Mouse (Mus musculus): ENCODE results near the gene Ccdc86. TPM values are rescaled to one million over a fixed set of nuclear protein-coding genes. Genes with fewer than 3 reads are reported as not detected.

Gene Ccdc86
- 10 to 100 TPM in 1 of 2 experiments, 1 to 10 TPM in 1; 8.8 to 11.7 TPM for polyA plus RNA-seq (2017; shearing (Covaris generic))

- peak; percentile 97 for ATAC-seq
Observed at GRCm38 (mm10) chr19:10949112-10949511, at the start of gene Ccdc86. Ccdc86 (minus strand) TSS chr19:10949266.

DNA sequence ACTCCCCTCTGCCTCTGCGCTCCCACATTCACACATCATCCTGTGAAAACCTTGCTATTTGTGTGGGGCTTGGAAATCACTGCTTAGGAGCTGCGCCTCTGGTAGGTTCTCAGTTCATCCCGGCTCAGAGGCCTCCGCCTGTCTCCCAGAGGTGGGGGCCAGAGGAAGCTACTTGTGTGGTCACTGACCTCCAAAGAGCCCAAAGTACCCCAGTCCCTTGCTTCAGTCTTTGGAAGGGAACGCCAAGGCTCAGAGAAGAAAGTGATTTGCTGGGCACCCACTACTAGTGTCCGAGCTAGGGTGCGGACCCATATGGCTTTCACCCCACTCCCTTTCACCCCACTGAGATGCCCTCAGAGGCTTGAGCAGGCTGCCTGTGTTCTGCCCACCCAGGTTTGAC is 44.1 kb upstream of the Ccdc86 start, which contains the start of gene Ms4a15:
Ms4a15 (minus strand) TSS at position 101 of the 400 bp plus-strand sequence.
- ATAC-seq, result no peak

DNA sequence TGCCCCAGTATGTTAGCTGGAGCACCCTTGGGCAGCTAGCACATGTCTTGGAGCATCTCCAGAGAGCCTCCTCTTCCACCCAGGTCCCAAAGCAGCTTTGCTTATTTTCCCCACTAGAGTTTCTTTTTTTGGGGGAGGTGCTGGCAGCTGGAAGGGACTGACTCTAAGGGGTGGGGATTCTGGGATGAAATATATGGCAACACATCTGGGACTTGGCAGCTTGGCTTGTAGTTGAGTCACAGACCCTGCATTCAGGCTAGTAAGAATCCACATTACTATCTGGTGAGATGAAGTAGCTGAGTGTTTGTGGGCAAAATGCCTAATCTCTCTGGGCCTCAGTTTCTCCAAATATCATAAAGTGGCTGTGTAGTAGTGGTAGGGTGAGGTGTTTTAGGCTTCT is 42.8 kb upstream of the Ccdc86 start:
- no peak for ATAC-seq

DNA sequence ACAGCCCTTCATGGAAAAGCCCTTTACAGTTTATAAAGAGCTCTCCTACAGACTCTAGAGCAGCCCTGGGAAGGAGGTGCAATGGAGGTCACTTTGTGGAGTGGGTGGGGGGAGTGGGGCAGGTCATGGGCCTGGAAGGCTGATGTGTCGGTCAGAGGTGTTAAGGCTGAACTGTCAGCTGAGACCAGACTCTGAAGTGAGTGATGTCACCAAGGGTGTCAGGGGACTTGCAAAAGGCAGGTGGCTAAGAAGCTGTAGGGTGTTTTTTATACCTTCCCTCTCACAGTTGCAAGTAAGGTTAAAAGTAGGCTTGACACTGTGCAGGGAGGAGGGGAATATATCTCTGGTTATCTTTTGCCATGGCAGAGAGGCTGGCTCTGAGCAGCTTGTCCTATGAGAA is 41.7 kb upstream of the Ccdc86 start:
- ATAC-seq, result no peak

- ATAC-seq, result no peak
Observed at GRCm38 (mm10) chr19:10988563-10988962, 39.5 kb upstream of the Ccdc86 start.

DNA sequence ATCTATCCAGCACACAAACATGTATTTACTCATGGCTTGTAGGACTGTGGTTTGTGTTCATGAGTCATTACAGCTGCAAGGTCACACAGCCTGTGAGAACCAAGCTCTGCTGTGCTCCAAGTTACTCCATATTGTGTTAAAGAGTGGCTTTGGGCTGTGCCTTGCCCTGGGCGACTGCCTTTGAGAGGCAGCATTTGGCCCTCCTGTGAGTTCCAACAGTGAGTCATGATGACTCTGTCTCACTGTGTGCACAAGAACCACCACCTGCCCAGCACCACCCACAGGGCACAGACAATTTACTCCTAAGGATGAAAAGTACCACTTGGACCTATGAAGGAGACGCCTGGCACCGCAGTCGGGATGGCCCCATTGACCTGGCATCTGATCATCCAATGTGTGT is 36.8 kb upstream of the Ccdc86 start:
- ATAC-seq, result no peak

- ATAC-seq, result no peak
Observed at GRCm38 (mm10) chr19:10984551-10984950, 35.5 kb upstream of the Ccdc86 start.

GRCm38 (mm10) chr19:10983146-10983545 is 34.1 kb upstream of the Ccdc86 start:
- ATAC-seq, result no peak

DNA sequence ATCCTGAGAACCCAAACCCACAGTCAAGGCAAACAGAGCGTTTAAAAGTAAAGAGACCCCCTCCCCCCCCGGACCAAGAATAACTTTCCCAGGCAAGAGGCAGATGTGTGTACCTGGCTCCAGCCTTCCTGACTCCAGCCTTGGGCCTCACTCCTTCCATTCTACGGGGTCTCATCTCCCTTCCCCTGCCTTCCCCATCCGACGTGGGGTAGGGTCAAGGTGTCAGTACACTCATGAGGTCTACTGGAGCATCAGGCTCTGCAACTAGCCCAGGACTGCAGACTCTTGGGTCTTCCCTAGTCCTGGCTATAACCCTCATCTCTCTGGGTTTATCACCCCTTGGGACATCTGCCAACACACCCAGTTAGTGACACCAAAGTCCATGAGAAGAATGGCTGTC is 31.1 kb upstream of the Ccdc86 start:
- ATAC-seq, result no peak

GRCm38 (mm10) chr19:10979184-10980168 is 30.4 kb upstream of the Ccdc86 start:
- peak; percentile 95 for ATAC-seq

DNA sequence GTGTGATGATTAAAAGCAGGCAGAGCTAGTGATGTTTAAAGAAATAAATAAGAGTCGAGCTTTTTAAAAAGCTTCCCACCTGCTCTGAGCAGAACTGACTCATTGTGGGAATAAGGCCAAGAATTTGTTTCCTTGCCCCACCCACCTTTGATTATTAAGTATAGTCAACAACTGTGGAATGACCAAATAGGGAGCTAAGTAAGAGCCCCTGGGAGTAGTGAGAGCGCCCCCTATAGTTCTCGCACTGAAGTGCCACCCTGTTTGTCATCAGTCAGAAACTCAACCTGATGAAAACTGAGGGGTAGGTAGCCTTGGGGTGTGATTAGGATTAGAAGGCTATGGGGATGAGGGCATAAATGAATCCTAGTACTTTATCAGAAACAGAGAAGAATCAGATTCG is 27.3 kb upstream of the Ccdc86 start:
- no peak for ATAC-seq

DNA sequence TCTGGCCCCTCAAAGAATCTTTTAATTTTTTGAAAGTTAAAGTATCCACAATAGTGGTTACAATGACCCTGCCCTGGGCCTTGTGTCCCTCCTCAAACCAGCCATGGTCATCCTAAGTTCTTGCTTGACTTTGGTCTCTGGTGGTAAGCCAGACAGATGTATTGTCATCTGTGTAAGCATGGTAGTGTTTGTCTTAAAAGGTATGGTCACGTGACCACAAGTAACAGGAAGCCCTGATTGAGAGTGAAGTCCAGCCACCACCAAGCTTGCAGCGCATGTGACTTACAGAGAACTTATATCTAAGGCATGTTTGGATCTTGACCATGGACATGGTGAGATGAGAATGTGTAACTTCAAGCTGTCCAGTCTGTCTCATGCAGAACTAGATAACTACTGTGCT is 26.1 kb upstream of the Ccdc86 start:
- ATAC-seq, result no peak

- no peak for ATAC-seq
Observed at GRCm38 (mm10) chr19:10974238-10974865, 25.3 kb upstream of the Ccdc86 start, which contains the start of gene Ms4a10. Ms4a10 (minus strand) TSS chr19:10974670.

DNA sequence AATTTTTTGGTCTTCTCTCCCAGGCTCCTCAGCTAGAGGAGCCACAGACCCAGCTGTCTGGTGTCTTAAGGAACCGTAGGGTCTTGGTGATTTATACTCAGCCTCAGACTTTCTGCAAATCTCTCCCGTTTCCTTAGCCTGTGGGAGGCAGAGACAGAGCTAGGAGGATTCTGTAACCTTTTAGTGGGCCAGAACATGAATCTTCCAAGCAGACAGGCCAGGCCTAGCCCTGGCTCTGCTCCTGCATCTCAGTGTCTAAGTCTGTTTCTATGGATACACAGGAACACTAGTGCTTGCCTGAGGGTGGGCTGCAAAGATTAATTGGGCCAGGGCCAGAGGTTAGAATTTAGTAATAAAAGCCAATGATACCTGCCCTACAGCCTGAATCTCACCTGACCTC is 24.1 kb upstream of the Ccdc86 start:
- no peak for ATAC-seq

- ATAC-seq, result no peak
Observed at GRCm38 (mm10) chr19:10972660-10973059, 23.6 kb upstream of the Ccdc86 start.

- ATAC-seq, result no peak
Observed at GRCm38 (mm10) chr19:10970457-10970856, 21.4 kb upstream of the Ccdc86 start.

GRCm38 (mm10) chr19:10968578-10968977 is 19.5 kb upstream of the Ccdc86 start:
- ATAC-seq, result no peak

GRCm38 (mm10) chr19:10965721-10966120 is 16.7 kb upstream of the Ccdc86 start:
- no peak for ATAC-seq

DNA sequence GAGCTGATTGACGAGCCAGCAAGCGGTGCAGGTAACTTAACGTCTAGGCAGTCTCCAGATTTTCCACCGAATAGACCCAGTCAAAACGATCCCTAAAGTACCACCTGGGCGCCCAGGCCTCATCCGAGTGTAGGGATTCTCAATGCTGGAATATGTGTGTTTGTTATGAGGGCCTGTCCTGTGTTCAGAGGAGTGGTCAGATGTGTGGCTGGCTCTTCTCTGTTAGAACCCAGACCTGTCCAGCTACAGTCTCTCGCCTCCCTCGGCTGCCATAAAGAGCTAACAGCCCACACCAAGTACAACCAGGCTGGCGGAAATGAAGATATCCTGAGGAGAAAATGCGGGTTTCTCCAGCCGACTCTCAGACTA is 10.9 kb upstream of the Ccdc86 start:
- ATAC-seq, result no peak

DNA sequence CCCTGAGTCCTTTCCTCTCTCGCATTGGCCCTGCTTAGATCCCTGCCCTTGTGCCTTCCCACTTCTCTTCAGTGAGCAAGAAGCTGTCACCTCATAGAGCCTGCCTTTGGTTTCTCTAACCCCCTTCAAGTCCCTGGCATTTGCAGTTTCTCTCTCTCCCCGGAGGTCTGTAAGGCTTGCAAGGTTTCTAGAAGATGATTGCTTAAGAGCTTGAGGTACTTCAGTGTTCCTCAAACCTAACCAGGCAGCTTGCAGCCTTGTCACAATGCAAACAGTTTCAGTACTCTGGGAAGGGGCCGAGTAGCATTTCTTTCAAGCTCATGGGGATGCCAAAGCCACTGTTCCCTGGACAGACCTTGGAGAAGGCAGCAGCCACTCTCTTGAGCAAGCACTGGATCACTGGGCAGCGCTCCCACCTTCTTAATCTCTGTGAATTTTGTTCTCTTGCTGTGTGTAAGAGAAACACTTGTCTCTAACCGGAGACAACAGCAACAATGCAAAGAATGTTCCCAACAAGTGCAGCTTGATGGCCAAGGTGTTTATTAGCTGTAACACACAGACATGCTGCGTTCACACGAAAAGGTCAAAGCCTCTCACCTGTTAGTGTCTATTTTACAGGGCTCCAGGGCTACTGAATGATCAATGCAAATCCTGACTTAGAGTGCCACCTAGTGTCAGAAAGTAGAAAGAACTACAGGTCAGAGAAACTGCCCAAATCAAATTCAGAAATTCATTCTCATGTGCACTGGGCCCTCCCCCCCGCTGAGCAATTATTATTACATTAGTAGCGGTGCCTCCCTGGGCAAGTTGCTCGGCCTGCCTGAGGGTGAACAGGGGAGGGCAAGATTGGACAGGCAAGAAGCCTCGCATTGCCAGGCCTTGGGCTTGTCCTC is 10.3 kb upstream of the Ccdc86 start:
- peak; percentile 68 for ATAC-seq

- no peak for ATAC-seq
Observed at GRCm38 (mm10) chr19:10952021-10952939, 3.2 kb upstream of the Ccdc86 start.

GRCm38 (mm10) chr19:10949558-10949957 is 492 bp upstream of the Ccdc86 start:
- no peak for ATAC-seq
